Mouse (Mus musculus) G1E (cell line): Measurements from ENCODE around the gene Foxr1.
"Not testable (repeated sequence)": the region's sequence is repeated elsewhere in the genome, so short reads cannot be mapped to it uniquely, and the experiment has no call there.

Source experiments
- CTCF ChIP-seq: IDR thresholded peaks from 2 replicates; pipeline ENCODE4 v1.5.1; 2012; ENCODE audit warnings: low read depth, low read length, inconsistent platforms, mixed read lengths
- GATA1 ChIP-seq: IDR thresholded peaks from 2 replicates; pipeline ENCODE4 v1.6.1; 2012; ENCODE audit warnings: borderline replicate concordance, low read length, inconsistent platforms, mixed read lengths
- POLR2AphosphoS5 ChIP-seq: IDR thresholded peaks from 2 replicates; pipeline ENCODE4 v1.6.1; 2012; ENCODE audit warnings: low read depth, low read length, inconsistent platforms; ENCODE audit not compliant: insufficient replicate concordance
- TAL1 ChIP-seq: conservative IDR thresholded peaks from 2 replicates; pipeline ENCODE4 v1.6.1; 2012; ENCODE audit warnings: low read depth, low read length, inconsistent platforms, mixed read lengths

- TF ChIP-seq GATA1, CTCF, TAL1, POLR2AphosphoS5: not testable (repeated sequence)
Measured at GRCm38 (mm10) chr9:44444402-44445025, 3.6 kb upstream of the Foxr1 start.
